Mouse (Mus musculus) heart, adult 2 months (tissue): ENCODE results near the gene Zc2hc1c. TPM values are rescaled to one million over a fixed set of nuclear protein-coding genes. Genes with fewer than 3 reads are reported as not detected.

Experiments
- DNase-seq, 2 experiments: peaks; one replicate each; pipeline ENCODE4 v3.0.0; 2021
- H3K27ac ChIP-seq: fragments of 200-600 bp; 2 replicates; pipeline ENCODE4 v1.8.1; 2022
- H3K27me3 ChIP-seq: fragments of 200-500 bp; 2 replicates; pipeline ENCODE4 v1.6.1; 2012; ENCODE audit warnings: mild to moderate bottlenecking, low read length, inconsistent platforms, mixed read lengths; ENCODE audit not compliant: control insufficient read depth, insufficient read depth
- H3K36me3 ChIP-seq: fragments of 200-500 bp; 2 replicates; pipeline ENCODE4 v1.6.1; 2012; ENCODE audit warnings: low read length, inconsistent platforms; ENCODE audit not compliant: control insufficient read depth, insufficient read depth
- H3K4me1 ChIP-seq: fragments of 200-500 bp; 2 replicates; pipeline ENCODE4 v1.6.1; 2011; ENCODE audit warnings: low read length; ENCODE audit not compliant: control insufficient read depth, insufficient read depth
- H3K4me3 ChIP-seq: fragments of 200-600 bp; 2 replicates; pipeline ENCODE4 v1.8.1; 2022
- H3K79me2 ChIP-seq: fragments of 200-500 bp; replicated peaks from 2 replicates; pipeline ENCODE4 v1.6.1; 2012; ENCODE audit warnings: mild to moderate bottlenecking, inconsistent platforms, low read length, moderate library complexity, mixed read lengths; ENCODE audit not compliant: control insufficient read depth, insufficient read depth
- H3K9ac ChIP-seq: fragments of 200-500 bp; 2 replicates; pipeline ENCODE4 v1.6.1; 2012; ENCODE audit warnings: low read depth, mild to moderate bottlenecking, control low read depth, inconsistent platforms, low read length, mixed read lengths
- CTCF ChIP-seq: fragments of 200-600 bp; IDR thresholded peaks from 2 replicates; pipeline ENCODE4 v1.8.1; 2022; ENCODE audit warnings: antibody characterized with exemption, mild to moderate bottlenecking, moderate library complexity
- EP300 ChIP-seq: fragments of 200-500 bp; IDR thresholded peaks from 2 replicates; pipeline ENCODE4 v1.6.1; 2011; ENCODE audit warnings: low read depth, low read length, control low read depth; ENCODE audit not compliant: insufficient read depth
- POLR2A ChIP-seq: fragments of 200-500 bp; IDR thresholded peaks from 2 replicates; pipeline ENCODE4 v1.6.1; 2011; ENCODE audit warnings: mild to moderate bottlenecking, low read depth, low read length, control low read depth; ENCODE audit not compliant: insufficient read depth
- WGBS: fragments of 180-500 bp; shearing (Covaris S2); methylation state at CpG from one replicate; pipeline ENCODE4 v1.1.7; 2018; 5-methylcytosine and 5-hydroxymethylcytosine counted together
- intact Hi-C: fragments of 180-260 bp; cut with DNase I; formaldehyde crosslinking; loops from one replicate; pipeline ENCODE4 v1.15.1; 2025
- polyA plus RNA-seq: library from polyadenylated mRNA; depleted of rRNA; stranded (reverse); fragments of >200 nt; gene quantifications from 2 replicates; pipeline ENCODE4 v1.2.3, GENCODE M21; 2012
- total RNA-seq, 2 experiments: library from RNA; stranded (reverse); gene quantifications; 2 replicates each; pipeline ENCODE4 v1.2.3; 2021

Gene Zc2hc1c
- total and polyA plus RNA-seq, 3 experiments, result 1.0 to 2.6 (median 2.2) TPM

DNA sequence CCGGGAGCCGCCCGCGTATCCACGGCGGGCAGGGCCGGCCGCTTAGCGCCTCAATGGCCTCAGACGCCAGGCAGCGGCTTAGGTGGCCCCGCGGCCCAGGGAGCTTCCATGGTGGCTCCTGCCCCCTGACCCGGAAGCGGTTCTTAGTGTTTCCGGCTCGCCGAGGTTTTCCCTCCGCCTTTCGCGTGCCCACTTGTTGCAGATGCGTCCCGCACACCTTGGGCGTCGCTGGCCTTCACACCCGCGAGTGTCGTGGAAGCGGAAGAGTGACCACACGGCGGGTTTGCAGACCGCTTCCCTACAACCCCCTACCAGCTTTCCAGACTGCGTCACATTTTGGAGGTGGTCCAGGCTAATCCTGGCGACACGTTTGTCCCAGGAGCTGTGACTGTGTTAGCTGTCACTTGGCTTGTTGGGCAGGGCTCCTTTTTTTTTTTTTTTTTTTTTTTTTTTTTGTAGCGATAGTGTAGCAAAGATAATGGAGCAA, 50.9 kb downstream of the Zc2hc1c start, which contains the start of gene Nek9:
Gene Nek9 (minus strand): TSS at position 120 of the 487 bp plus-strand sequence.
- peak; percentile 93 to 94 for DNase-seq
- 0 out of 2 replicates have a peak, but pooled peaks have one; percentile 2 for TF ChIP-seq CTCF
- TF ChIP-seq EP300, result peak; percentile 52; the same call in 1 of the 2 replicates
- TF ChIP-seq POLR2A, result peak; percentile 94
- peak within 1 kb of the TSS; percentile 92 for H3K27ac ChIP-seq
- peaks cover 19% of the 10 kb centered on the region for H3K36me3 ChIP-seq
- H3K4me1 ChIP-seq, result peaks cover 3% of the 10 kb centered on the region
- H3K4me3 ChIP-seq, result peak within 1 kb of the TSS; percentile 80
- H3K27me3 ChIP-seq, result no peaks in the 10 kb centered on the region
- peak within 1 kb of the TSS; percentile 90 for H3K9ac ChIP-seq
- intact Hi-C loops, result no loop called here
- H3K79me2 ChIP-seq, result no peaks in the 10 kb centered on the region
- WGBS, result under 1% methylated on average over 36 of the region's 36 CpGs

DNA sequence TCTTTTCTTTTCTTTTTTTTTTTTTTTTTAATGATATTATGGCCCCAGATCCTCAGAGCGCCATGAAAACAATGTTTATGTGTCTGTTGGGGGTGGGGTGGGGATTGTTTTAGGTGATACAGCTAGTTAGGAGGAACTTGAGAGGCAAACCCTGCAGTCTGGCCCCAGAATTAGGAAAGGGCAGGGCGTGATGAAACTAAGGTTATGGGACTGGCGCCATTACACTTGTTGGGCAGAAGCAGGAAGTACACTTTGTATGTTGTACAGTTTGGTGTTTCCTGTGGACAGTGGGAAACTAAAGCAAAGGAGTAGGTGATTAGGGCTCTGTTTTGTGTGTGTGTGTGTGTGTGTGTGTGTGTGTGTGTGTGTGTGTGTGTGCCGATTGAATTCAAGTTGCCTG, 51.6 kb downstream of the Zc2hc1c start:
- DNase-seq, result peak in 1 of 2 experiments; percentile 28
- 25% methylated on average over 4 of the region's 4 CpGs for WGBS
- H3K4me1 ChIP-seq, result peaks cover 3% of the 10 kb centered on the region

DNA sequence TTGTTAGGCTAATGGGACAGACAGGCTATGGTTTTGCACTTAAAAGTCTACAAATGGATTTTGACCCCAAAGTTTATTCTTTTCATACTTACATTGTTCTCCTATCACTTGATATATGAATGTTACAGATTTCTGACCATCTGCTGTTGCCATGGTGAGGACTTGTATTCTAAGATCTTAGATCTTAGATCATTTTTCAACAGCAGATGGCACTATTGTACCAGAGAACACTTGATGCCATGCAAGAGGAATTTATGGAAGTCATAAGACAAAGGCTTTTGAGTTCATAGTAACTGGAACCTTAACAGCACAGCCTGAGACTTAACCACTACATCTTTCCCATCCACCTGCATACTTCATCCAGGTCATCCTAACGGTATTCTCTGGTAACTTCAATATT, 52.7 kb downstream of the Zc2hc1c start:
- intact Hi-C loops, result loop anchor here (1.0 to 10.0 kb wide), 4 partner anchors 146 to 484 kb away; partner anchors contain the start of genes Erg28 and Ttll5
- no peak overlapping the region for H3K27ac ChIP-seq
- no peak overlapping the region for H3K4me3 ChIP-seq
- no peak for DNase-seq
- H3K9ac ChIP-seq, result no peak overlapping the region
- WGBS, result 14% methylated on average over 1 of the region's 1 CpGs
- peaks cover 15% of the 10 kb centered on the region for H3K36me3 ChIP-seq
- no peaks in the 10 kb centered on the region for H3K79me2 ChIP-seq
- no peak for TF ChIP-seq POLR2A
- peak; percentile 79 for TF ChIP-seq CTCF
- no peak for TF ChIP-seq EP300
- peaks cover 3% of the 10 kb centered on the region for H3K4me1 ChIP-seq
- no peaks in the 10 kb centered on the region for H3K27me3 ChIP-seq

More for the DNA sequence above, 51.6 kb downstream of the Zc2hc1c start:
- H3K27ac ChIP-seq, result no peak overlapping the region; the same call in 1 of the 2 replicates
- intact Hi-C loops, result loop anchor here (5.0 to 10.0 kb wide), 2 partner anchors 307 to 485 kb away; partner anchors contain the start of genes Erg28 and Ttll5
- peaks cover 15% of the 10 kb centered on the region for H3K36me3 ChIP-seq
- H3K79me2 ChIP-seq, result no peaks in the 10 kb centered on the region
- H3K4me3 ChIP-seq, result no peak overlapping the region
- no peaks in the 10 kb centered on the region for H3K27me3 ChIP-seq
- H3K9ac ChIP-seq, result no peak overlapping the region; the same call in 1 of the 2 replicates
- TF ChIP-seq POLR2A (no peak), CTCF (no peak), EP300 (no peak)

DNA sequence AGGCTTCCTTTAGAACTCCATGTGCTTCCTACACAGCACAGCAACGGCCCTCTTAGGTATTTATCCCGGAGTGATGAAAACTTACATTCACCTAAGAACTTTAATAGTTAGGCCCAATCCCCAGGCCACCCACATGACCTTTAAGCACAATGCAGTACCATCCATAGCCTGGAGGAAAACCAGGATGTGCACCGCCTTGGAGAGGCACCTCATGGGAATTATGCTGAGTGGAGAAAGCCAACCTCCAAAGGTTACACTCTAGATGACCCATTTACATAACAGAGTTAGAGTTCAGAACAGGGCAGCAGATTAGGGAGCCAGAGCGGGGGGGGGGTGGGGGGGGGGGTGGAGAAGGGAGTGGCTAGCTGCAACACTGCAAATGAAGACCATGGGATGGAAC, 53.9 kb downstream of the Zc2hc1c start:
- no peak for TF ChIP-seq EP300
- TF ChIP-seq CTCF, result peak; percentile 14; the same call in 1 of the 2 replicates
- H3K36me3 ChIP-seq, result peaks cover 22% of the 10 kb centered on the region
- no peaks in the 10 kb centered on the region; the same call in 1 of the 2 replicates for H3K79me2 ChIP-seq
- H3K9ac ChIP-seq, result no peak overlapping the region
- H3K27me3 ChIP-seq, result no peaks in the 10 kb centered on the region
- H3K4me3 ChIP-seq, result no peak overlapping the region
- peaks cover 5% of the 10 kb centered on the region for H3K4me1 ChIP-seq
- WGBS, result 30% methylated on average over 4 of the region's 4 CpGs
- no peak for DNase-seq
- intact Hi-C loops, result loop anchor here (5.0 to 10.0 kb wide), 2 partner anchors 305 to 482 kb away; partner anchors contain the start of genes Erg28 and Ttll5
- no peak overlapping the region for H3K27ac ChIP-seq

DNA sequence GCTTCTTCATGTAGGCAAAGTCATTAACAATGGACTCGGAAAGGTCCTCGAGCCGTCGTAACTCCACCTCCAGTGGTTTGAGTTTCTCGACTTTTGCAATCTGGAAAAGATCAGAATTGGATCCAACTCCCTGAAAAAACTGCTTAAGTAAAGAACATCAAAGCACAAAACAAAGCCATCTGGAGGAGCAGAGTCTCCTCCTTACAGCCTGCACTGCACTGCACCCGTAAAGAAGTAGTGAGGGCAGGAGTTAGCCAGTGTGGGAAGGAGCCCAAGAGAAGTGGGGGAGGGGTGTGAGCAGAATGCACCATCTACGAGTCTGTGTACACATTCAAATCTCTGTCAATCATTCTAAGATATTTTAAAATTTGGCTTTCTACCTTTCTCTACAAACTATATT, 55.9 kb downstream of the Zc2hc1c start:
- H3K4me1 ChIP-seq, result peaks cover 14% of the 10 kb centered on the region
- H3K9ac ChIP-seq, result no peak overlapping the region
- intact Hi-C loops, result loop anchor here (5.0 to 10.0 kb wide), 2 partner anchors 303 to 481 kb away; partner anchors contain the start of genes Erg28 and Ttll5
- H3K4me3 ChIP-seq, result no peak overlapping the region
- no peak for DNase-seq
- peaks cover 27% of the 10 kb centered on the region for H3K36me3 ChIP-seq
- WGBS, result 66% methylated on average over 7 of the region's 7 CpGs
- no peaks in the 10 kb centered on the region for H3K27me3 ChIP-seq
- no peaks in the 10 kb centered on the region; the same call in 1 of the 2 replicates for H3K79me2 ChIP-seq
- TF ChIP-seq EP300, result no peak
- no peak for TF ChIP-seq POLR2A
- TF ChIP-seq CTCF, result no peak
- no peak overlapping the region for H3K27ac ChIP-seq

DNA sequence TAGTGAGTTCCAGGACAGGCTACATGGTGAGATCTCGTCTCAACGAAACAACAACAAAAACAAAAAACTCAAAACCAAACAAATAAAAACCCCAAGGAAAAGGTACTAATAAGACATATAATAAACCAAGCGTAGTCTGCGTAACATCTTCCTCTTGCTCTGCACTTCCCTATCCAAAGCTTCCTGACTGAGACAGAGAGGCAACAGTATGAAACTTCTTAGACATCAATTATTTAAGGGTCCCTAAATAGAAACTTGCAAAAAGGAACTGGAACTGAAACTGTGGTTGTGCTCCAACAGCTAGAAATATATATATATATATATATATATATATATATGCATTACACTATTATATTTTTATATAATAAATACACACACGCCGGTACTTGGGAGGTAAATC, 57.2 kb downstream of the Zc2hc1c start:
- H3K36me3 ChIP-seq, result peaks cover 34% of the 10 kb centered on the region
- no peak overlapping the region for H3K4me3 ChIP-seq
- DNase-seq, result no peak
- H3K27me3 ChIP-seq, result no peaks in the 10 kb centered on the region
- no peaks in the 10 kb centered on the region; the same call in 1 of the 2 replicates for H3K79me2 ChIP-seq
- H3K27ac ChIP-seq, result no peak overlapping the region
- H3K9ac ChIP-seq, result no peak overlapping the region
- H3K4me1 ChIP-seq, result peaks cover 16% of the 10 kb centered on the region
- no peak for TF ChIP-seq POLR2A
- no peak for TF ChIP-seq EP300
- no peak for TF ChIP-seq CTCF
- 85% methylated on average over 6 of the region's 6 CpGs for WGBS
- intact Hi-C loops, result loop anchor here (5.0 to 10.0 kb wide), 4 partner anchors 92 to 479 kb away; partner anchors contain the start of genes Erg28, Fos and Ttll5
